Mouse (Mus musculus): ENCODE measurements around the gene Fam122b.

The Fam122b gene

DNA sequence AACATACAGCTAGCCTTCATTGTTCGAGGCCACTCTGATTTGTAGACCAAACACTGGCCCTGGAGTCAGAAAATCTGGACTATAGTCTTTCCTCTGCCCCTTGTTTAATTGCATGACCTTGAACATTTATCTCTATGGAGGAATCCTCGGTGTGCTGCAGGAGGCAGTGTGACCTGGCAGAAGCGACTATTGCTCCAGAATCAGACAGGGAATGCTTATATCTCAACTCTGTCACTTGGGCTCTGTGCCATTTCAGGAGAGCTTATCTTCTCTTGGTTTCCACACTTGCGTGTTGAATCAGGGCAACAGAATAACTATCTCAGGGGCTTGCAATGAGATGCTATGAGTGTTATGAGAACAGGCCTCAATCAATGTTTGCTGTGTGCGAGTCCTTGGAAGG is 68.0 kb downstream of the Fam122b start:
- no peak for DNase-seq (ENCODE audit: low spot score in 2 of 2)

DNA sequence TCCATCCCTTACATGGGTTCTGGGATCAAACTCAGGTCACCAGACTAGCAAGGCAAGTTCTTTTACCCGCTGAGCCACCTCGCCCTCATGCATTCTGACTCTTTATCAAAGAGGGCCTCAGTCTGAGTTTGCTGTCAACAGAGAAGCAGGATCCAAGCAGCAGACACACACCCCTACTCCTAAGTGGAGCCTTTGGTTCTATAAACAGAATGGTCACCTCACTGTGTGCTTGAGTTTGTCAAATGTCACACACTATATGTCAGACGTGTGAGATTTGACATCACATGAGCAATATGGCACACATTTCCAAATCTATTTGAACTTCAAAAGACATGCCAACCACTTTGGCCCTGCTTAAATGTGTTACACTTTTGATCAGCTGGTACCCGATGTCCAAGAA is 71.9 kb downstream of the Fam122b start:
- DNase-seq (ENCODE audit: low spot score in 2 of 2): no peak

DNA sequence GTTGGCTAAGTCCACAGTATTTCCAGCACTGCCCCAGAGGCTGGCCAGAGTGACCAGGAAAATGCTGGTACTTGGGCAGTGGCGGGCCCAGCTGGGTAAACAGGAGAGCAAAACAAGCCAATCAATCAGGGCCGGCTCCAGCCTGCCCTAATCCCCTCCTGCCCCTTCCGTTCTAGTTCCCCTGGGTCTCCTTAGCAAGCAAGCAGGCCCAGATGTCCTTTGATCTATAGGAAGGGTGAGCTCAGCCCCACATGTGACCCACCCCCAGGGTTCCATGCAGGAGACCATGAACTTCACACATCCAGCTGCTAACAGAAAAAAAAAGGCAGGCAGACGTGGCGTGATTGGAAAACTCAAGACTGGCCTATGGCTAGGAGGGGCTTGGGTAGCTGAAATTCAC is 73.2 kb downstream of the Fam122b start:
- no peak for DNase-seq (ENCODE audit: low spot score in 2 of 2)

Measured in right cerebral cortex, adult 2 months (tissue).